Mouse (Mus musculus) forebrain, embryonic 11.5 days (tissue): Measurements from ENCODE around the gene Sost. TPM values are rescaled to one million over a fixed set of nuclear protein-coding genes. Genes with fewer than 3 reads are reported as not detected.
A peak's percentile ranks its signal among the peaks of the same experiment; 100 is the strongest.

Experiments used
- ATAC-seq: fragments of 200-750 bp; cut with Nextera tagmentation; replicated peaks from 2 replicates; pipeline ENCODE4 v1.8.0; 2017; ENCODE audit warnings: moderate TSS enrichment; ENCODE audit not compliant: low FRiP score
- DNase-seq: peaks from one replicate; pipeline ENCODE4 v3.0.0-alpha.2; 2017; ENCODE audit warnings: low spot score
- H3K27ac ChIP-seq: fragments of 300-500 bp; sonication (generic); 2 replicates; pipeline ENCODE4 v1.5.1; 2014; ENCODE audit warnings: low read depth, low read length
- H3K27me3 ChIP-seq: fragments of 300-500 bp; sonication (generic); 2 replicates; pipeline ENCODE4 v1.6.1; 2014; ENCODE audit warnings: mild to moderate bottlenecking, low read length, mixed read lengths; ENCODE audit not compliant: control insufficient read depth, insufficient read depth
- H3K36me3 ChIP-seq: fragments of 300-500 bp; sonication (generic); 2 replicates; pipeline ENCODE4 v1.6.1; 2014; ENCODE audit warnings: mild to moderate bottlenecking, low read length, moderate library complexity, mixed read lengths; ENCODE audit not compliant: control insufficient read depth, insufficient read depth
- H3K4me1 ChIP-seq: fragments of 300-500 bp; sonication (generic); replicated peaks from 2 replicates; pipeline ENCODE4 v1.6.1; 2014; ENCODE audit warnings: low read length, mixed read lengths; ENCODE audit not compliant: control insufficient read depth, insufficient read depth
- H3K4me2 ChIP-seq: fragments of 300-500 bp; sonication (generic); 2 replicates; pipeline ENCODE4 v1.6.1; 2014; ENCODE audit warnings: low read depth, mild to moderate bottlenecking, low read length, moderate library complexity, mixed read lengths; ENCODE audit not compliant: severe bottlenecking
- H3K4me3 ChIP-seq: fragments of 300-500 bp; sonication (generic); 2 replicates; pipeline ENCODE4 v1.5.1; 2014; ENCODE audit warnings: low read depth, low read length
- H3K9ac ChIP-seq: fragments of 300-500 bp; sonication (generic); 2 replicates; pipeline ENCODE4 v1.6.1; 2014; ENCODE audit warnings: low read length
- H3K9me3 ChIP-seq: fragments of 300-500 bp; sonication (generic); 2 replicates; pipeline ENCODE4 v1.6.1; 2016; ENCODE audit warnings: low read length, mixed read lengths; ENCODE audit not compliant: control insufficient read depth
- WGBS: fragments of 180-500 bp; shearing (Covaris S2); extraction: QIAGEN DNeasy Blood & Tissue Kit; methylation state at CpG from one replicate; pipeline ENCODE4 v1.1.7; 2014; 5-methylcytosine and 5-hydroxymethylcytosine counted together
- polyA plus RNA-seq: library from polyadenylated mRNA; unstranded; fragments of >200 nt; fragmentation: Nextera tagmentation; extraction: Ambion mirVana; gene quantifications from 2 replicates; pipeline ENCODE4 v1.2.1, GENCODE M21; 2014

Sost gene
- polyA plus RNA-seq, 1 experiment from 2014 or later, result not detected

DNA sequence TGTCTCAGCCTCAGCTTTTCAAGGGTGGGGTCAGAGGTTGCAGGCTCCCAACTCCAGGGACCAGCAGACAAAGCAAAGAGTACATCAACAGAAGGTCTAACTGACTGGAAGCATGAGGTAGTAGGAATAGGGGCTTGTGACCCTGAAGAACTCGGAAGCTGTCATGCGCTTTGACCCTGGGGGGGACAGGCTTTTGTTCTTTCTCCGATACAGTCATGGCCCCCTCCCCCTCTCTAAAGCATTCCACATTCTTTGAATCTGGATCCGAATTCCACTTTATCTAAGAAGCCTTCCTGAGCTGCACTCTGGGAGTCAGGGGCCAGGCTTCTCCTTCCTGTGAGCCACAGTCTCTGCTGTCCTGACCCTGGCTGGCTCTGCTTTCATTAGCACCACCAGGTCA is 34.8 kb downstream of the Sost start:
- Histone ChIP-seq H3K9me3 (no peaks in the 10 kb centered on the region), H3K27ac (no peak overlapping the region), H3K4me1 (no peaks in the 10 kb centered on the region; the same call in 1 of the 2 replicates), H3K4me3 (no peak overlapping the region), H3K36me3 (no peaks in the 10 kb centered on the region), H3K9ac (no peak overlapping the region), H3K4me2 (no peak overlapping the region), H3K27me3 (peaks cover 4% of the 10 kb centered on the region; the same call in 1 of the 2 replicates)
- ATAC-seq, result no peak
- WGBS, result 50% methylated on average over 4 of the region's 4 CpGs
- DNase-seq, result no peak

DNA sequence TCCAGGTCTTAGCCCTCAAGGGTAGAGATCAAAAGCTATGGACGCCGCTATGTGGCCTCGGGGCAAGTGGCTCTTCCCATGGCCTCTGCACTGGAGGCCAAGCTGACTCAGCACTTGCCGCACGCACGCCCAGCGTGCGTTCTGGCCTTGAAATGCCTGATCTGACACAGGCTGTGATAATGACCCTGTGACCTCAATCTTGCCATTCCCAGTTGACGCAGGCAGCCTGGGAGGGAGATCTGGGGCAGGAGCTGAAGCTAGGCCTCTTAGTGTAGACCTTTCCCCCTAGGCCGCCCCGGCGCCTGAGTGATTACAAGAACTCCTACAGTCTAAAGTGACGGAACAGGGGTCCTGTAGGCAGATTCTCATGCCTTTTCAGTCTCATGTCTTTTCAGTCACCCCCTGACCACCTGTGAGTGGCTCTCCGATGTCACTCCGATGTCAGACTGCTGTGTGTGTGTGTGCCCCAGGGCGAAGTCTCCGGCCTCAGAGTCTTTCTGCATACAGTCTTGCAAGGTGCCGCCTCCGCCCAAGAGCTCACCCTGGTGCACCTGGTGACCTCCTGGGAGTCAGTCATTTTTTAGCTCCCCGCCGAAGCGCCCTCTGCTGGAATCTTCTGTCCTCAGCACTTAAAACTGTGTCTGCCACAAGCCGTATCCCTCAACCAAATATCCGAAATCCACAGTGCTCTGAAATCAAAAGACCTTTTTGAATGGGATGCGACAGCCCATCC is 38.6 kb downstream of the Sost start:
- no peaks in the 10 kb centered on the region for H3K36me3 ChIP-seq
- H3K4me1 ChIP-seq, result no peaks in the 10 kb centered on the region; the same call in 1 of the 2 replicates
- WGBS, result 44% methylated on average over 25 of the region's 25 CpGs
- DNase-seq (peak; percentile 69), ATAC-seq (no peak)
- H3K9me3 ChIP-seq, result no peaks in the 10 kb centered on the region
- no peak overlapping the region for H3K9ac ChIP-seq
- no peak overlapping the region for H3K4me3 ChIP-seq
- H3K4me2 ChIP-seq, result no peak overlapping the region
- H3K27me3 ChIP-seq, result no peaks in the 10 kb centered on the region
- H3K27ac ChIP-seq, result no peak overlapping the region

DNA sequence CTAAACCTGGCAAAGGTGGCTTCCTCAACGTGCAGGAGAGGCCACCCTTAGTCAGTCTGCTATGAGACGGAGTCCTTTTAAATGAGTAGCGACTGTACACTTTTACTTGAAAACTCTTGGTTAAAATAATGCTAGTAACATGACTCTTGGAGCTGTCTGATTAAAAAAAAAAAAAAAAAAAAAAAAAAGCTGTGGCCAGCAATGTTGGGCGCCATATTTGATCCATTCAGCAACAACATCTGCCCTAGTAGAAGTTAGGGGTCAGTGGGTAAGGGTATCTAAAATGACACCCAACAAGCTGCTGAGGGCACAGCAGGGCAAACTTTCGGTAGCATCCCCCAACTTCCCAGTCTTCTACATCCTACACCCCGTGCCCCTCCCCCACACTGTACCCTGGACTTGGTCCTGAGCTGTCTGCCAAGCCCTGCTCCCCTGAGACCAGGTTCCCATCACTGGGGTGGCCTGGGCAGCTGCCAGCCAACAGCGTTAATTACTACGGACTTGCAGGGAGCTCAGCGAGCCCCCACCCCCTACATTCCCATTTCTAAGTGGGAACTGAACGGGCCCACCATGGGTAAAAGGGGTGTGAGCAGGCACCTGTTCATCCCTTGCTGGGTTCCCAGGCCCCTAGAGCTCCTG is 39.7 kb downstream of the Sost start:
- DNase-seq, result no peak
- WGBS, result 80% methylated on average over 10 of the region's 10 CpGs
- Histone ChIP-seq H3K4me1 (no peaks in the 10 kb centered on the region; the same call in 1 of the 2 replicates), H3K4me3 (no peak overlapping the region), H3K9ac (no peak overlapping the region), H3K9me3 (no peaks in the 10 kb centered on the region), H3K4me2 (no peak overlapping the region), H3K36me3 (no peaks in the 10 kb centered on the region), H3K27ac (no peak overlapping the region), H3K27me3 (no peaks in the 10 kb centered on the region)
- no peak for ATAC-seq

DNA sequence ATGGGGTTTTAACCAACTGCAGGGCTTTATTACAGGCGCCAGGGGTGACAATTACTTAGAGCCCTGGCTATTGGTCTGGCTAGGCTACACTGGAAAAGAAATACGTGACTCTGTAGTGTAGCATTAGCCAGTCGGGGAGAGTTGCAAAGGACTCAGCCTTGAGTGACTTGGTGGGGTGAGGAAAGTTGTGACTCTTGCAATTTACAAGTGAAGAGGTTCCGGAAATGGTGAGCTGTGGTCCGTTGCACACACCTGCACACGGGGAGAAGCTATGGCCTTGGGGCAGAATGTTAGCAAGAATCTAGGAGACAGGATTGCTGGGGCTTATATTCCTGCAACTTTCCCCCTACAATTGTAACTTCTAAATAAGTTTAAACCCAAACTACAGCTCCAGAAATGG is 41.2 kb downstream of the Sost start:
- WGBS, result 75% methylated on average over 6 of the region's 6 CpGs
- H3K4me1 ChIP-seq, result no peaks in the 10 kb centered on the region; the same call in 1 of the 2 replicates

DNA sequence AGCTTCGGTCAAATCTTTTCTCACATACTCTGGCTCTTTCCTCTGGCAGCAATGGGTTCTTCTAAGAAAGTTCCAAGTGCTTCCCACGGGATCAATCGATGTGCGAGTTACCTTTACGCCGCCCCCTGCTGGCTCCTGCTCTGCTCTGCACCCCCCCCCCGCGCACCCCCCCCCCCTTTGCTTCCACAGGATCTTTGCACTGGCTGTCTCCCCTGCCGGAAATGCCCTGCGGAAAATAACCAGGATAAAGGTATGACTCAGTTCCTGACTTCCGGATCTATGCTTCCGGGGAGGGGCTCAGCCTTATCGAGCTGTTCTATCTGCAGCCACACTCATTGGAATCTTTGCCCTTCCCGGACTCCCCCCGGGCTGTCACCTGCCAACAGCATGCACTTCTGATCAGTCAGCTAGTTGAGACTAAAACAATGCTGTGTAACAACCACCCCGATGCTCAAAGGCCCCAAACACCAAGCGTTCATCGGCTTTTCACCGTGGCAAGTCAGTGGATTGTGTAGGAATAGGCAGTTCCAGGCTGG is 42.3 kb downstream of the Sost start:
- no peaks in the 10 kb centered on the region; the same call in 1 of the 2 replicates for H3K4me1 ChIP-seq
- no peak overlapping the region for H3K27ac ChIP-seq
- DNase-seq (no peak), ATAC-seq (no peak)
- 79% methylated on average over 17 of the region's 19 CpGs for WGBS
- H3K36me3 ChIP-seq, result no peaks in the 10 kb centered on the region
- no peaks in the 10 kb centered on the region for H3K27me3 ChIP-seq
- no peak overlapping the region for H3K9ac ChIP-seq
- no peak overlapping the region for H3K4me3 ChIP-seq
- no peak overlapping the region for H3K4me2 ChIP-seq
- H3K9me3 ChIP-seq, result no peaks in the 10 kb centered on the region

More for the DNA sequence above, 41.2 kb downstream of the Sost start:
- Histone ChIP-seq H3K27ac (no peak overlapping the region), H3K9me3 (no peaks in the 10 kb centered on the region), H3K27me3 (no peaks in the 10 kb centered on the region), H3K36me3 (no peaks in the 10 kb centered on the region), H3K9ac (no peak overlapping the region), H3K4me3 (no peak overlapping the region), H3K4me2 (no peak overlapping the region)
- no peak for DNase-seq
- no peak for ATAC-seq

DNA sequence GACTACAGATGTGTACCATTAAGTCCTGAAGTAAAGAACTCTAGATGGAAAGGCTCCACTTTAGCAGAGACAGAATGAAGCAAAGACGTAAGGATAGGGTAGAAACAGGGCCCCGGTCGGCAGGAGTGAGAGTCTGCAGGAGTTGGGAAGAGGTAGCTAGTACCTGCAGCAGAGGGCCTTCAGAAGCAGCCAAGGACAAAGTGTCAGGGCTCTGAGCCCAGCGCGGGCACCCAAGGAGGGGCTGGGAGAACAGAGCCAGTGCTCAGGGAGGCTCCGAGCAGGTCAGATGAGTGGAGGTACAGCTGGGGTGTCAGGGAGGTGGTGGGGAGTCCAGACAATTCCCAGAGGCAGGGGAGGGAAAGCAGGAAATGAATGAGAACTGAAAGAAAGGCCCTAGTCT is 42.8 kb downstream of the Sost start:
- H3K4me1 ChIP-seq, result no peaks in the 10 kb centered on the region; the same call in 1 of the 2 replicates
- no peaks in the 10 kb centered on the region for H3K27me3 ChIP-seq
- no peak overlapping the region for H3K4me3 ChIP-seq
- H3K9me3 ChIP-seq, result no peaks in the 10 kb centered on the region
- H3K9ac ChIP-seq, result no peak overlapping the region
- no peak for ATAC-seq
- no peaks in the 10 kb centered on the region for H3K36me3 ChIP-seq
- H3K4me2 ChIP-seq, result no peak overlapping the region
- no peak overlapping the region for H3K27ac ChIP-seq
- WGBS, result 73% methylated on average over 6 of the region's 6 CpGs
- no peak for DNase-seq

DNA sequence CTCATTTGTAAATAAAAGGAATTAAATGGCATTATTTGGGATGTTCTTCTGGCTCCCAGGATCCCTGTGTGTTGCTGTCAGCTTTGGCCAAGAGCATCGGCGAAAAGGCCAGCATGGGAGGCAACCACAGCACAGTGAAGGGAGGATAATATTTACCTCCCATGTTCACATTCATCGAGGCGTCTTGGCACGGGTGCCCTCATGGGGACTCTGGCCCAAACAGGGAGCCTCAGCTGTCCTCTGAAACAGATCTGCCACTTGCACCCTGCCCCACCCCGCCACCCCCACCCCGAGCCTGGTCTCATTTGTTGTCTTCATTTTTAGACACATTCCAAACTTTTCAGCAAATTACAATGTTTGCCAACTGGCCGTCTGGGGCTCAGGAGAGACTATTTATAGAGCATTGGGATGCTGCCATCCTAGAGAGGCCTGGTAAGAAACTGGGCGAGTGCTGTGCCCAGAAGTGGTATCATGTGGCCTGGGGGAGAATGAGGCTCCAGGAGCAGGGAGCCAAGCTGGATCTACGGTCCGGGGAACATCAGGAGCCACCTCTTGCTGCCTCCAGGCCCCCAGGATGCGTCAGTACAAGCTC is 45.4 kb downstream of the Sost start:
- Histone ChIP-seq H3K4me1 (no peaks in the 10 kb centered on the region), H3K9ac (no peak overlapping the region), H3K4me2 (no peak overlapping the region), H3K4me3 (no peak overlapping the region), H3K27me3 (no peaks in the 10 kb centered on the region), H3K36me3 (no peaks in the 10 kb centered on the region), H3K27ac (no peak overlapping the region), H3K9me3 (no peaks in the 10 kb centered on the region)
- DNase-seq (no peak), ATAC-seq (no peak)
- 87% methylated on average over 12 of the region's 12 CpGs for WGBS

DNA sequence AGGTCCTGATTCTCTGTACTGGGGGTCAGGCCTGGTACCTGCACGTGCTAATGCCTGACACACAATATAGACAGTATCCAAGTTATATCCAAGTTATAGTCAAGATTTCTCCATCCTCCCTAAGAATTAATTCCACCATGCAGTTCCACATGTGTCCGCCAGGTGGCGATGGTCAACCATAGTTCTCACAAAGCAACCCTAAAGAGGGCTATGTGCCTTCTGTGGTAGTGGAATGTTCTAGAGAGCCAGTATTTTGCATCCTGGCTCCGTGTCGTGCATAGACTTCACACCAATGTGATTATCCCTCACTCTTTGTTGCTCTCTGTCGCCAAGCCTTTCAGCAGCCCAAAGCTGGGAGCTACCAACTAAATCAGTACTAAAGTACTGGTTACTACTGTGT is 47.2 kb downstream of the Sost start:
- Histone ChIP-seq H3K36me3 (no peaks in the 10 kb centered on the region), H3K27me3 (no peaks in the 10 kb centered on the region), H3K4me2 (no peak overlapping the region), H3K4me3 (no peak overlapping the region), H3K4me1 (no peaks in the 10 kb centered on the region), H3K27ac (no peak overlapping the region), H3K9ac (no peak overlapping the region), H3K9me3 (no peaks in the 10 kb centered on the region)
- WGBS, result 1% methylated on average over 6 of the region's 6 CpGs
- DNase-seq (peak; percentile 86), ATAC-seq (no peak)
